Mouse (Mus musculus) limb, embryonic 13.5 days (tissue): ENCODE results near the gene Tor1aip1. TPM values are rescaled to one million over a fixed set of nuclear protein-coding genes. Genes with fewer than 3 reads are reported as not detected.
"Not testable (repeated sequence)": the region's sequence is repeated elsewhere in the genome, so short reads cannot be mapped to it uniquely, and the experiment has no call there.

Experiments used
- ATAC-seq: fragments of 200-750 bp; cut with Nextera tagmentation; 2 replicates; pipeline ENCODE4 v1.8.0; 2017; ENCODE audit warnings: low read depth, moderate number of reproducible peaks, moderate TSS enrichment; ENCODE audit not compliant: low FRiP score
- H3K27ac ChIP-seq: fragments of 300-500 bp; sonication (generic); 2 replicates; pipeline ENCODE4 v1.5.1; 2015; ENCODE audit warnings: inconsistent platforms, mild to moderate bottlenecking, moderate library complexity
- H3K27me3 ChIP-seq: fragments of 300-500 bp; sonication (generic); 2 replicates; pipeline ENCODE4 v1.6.1; 2015; ENCODE audit warnings: mild to moderate bottlenecking, inconsistent platforms
- H3K36me3 ChIP-seq: fragments of 300-500 bp; sonication (generic); 2 replicates; pipeline ENCODE4 v1.6.1; 2015; ENCODE audit warnings: inconsistent platforms, mild to moderate bottlenecking, moderate library complexity
- H3K4me1 ChIP-seq: fragments of 300-500 bp; sonication (generic); 2 replicates; pipeline ENCODE4 v1.6.1; 2015; ENCODE audit warnings: inconsistent platforms
- H3K4me2 ChIP-seq: fragments of 300-500 bp; sonication (generic); replicated peaks from 2 replicates; pipeline ENCODE4 v1.6.1; 2015; ENCODE audit warnings: inconsistent platforms, mild to moderate bottlenecking, moderate library complexity
- H3K4me3 ChIP-seq: fragments of 300-500 bp; sonication (generic); 2 replicates; pipeline ENCODE4 v1.5.1; 2015; ENCODE audit warnings: moderate library complexity, mild to moderate bottlenecking, inconsistent platforms
- H3K9ac ChIP-seq: fragments of 300-500 bp; sonication (generic); 2 replicates; pipeline ENCODE4 v1.6.1; 2015; ENCODE audit warnings: mild to moderate bottlenecking, inconsistent platforms
- H3K9me3 ChIP-seq: fragments of 300-500 bp; sonication (generic); 2 replicates; pipeline ENCODE4 v1.6.1; 2016; ENCODE audit warnings: inconsistent platforms
- WGBS: fragments of 180-500 bp; shearing (Covaris S2); methylation state at CpG from one replicate; pipeline ENCODE4 v1.1.7; 2015; 5-methylcytosine and 5-hydroxymethylcytosine counted together
- polyA plus RNA-seq: library from polyadenylated mRNA; unstranded; fragments of >200 nt; fragmentation: Nextera tagmentation; extraction: Ambion mirVana; gene quantifications from 2 replicates; pipeline ENCODE4 v1.2.1, GENCODE M21; 2015

Tor1aip1 gene
- polyA plus RNA-seq, 1 experiment from 2014 or later = 51.6 TPM

GRCm38 (mm10) chr1:156044211-156044611, 7.9 kb upstream of the Tor1aip1 start:
- H3K27me3 ChIP-seq = no peaks in the 10 kb centered on the region
- H3K27ac ChIP-seq = no peak overlapping the region
- no peak overlapping the region for H3K4me3 ChIP-seq
- ATAC-seq = no peak
- H3K9ac ChIP-seq = no peak overlapping the region
- H3K4me1 ChIP-seq = peaks cover 36% of the 10 kb centered on the region
- no peak overlapping the region for H3K4me2 ChIP-seq
- WGBS = 77% methylated on average over 5 of the region's 5 CpGs
- no peaks in the 10 kb centered on the region for H3K9me3 ChIP-seq
- peaks cover 49% of the 10 kb centered on the region for H3K36me3 ChIP-seq

- H3K27ac ChIP-seq = no peak overlapping the region
- H3K36me3 ChIP-seq = peaks cover 37% of the 10 kb centered on the region
- ATAC-seq = no peak
- H3K4me1 ChIP-seq = peaks cover 36% of the 10 kb centered on the region
- H3K9ac ChIP-seq = no peak overlapping the region
- H3K4me2 ChIP-seq = peak overlapping the region; percentile 35
- 21% methylated on average over 4 of the region's 4 CpGs for WGBS
- no peaks in the 10 kb centered on the region for H3K27me3 ChIP-seq
- H3K9me3 ChIP-seq = no peaks in the 10 kb centered on the region
- H3K4me3 ChIP-seq = no peak overlapping the region
These were observed 6.7 kb upstream of the Tor1aip1 start for GRCm38 (mm10) chr1:156043027-156043426.

- peak overlapping the region; percentile 86 for H3K4me2 ChIP-seq
- H3K27ac ChIP-seq = no peak overlapping the region
- WGBS = 82% methylated on average over 5 of the region's 5 CpGs
- H3K9ac ChIP-seq = peak overlapping the region; percentile 63
- peaks cover 31% of the 10 kb centered on the region for H3K36me3 ChIP-seq
- H3K27me3 ChIP-seq = no peaks in the 10 kb centered on the region
- no peaks in the 10 kb centered on the region for H3K9me3 ChIP-seq
- peaks cover 36% of the 10 kb centered on the region for H3K4me1 ChIP-seq
- ATAC-seq = no peak
- H3K4me3 ChIP-seq = peak overlapping the region; percentile 65
These were observed 6.2 kb upstream of the Tor1aip1 start for GRCm38 (mm10) chr1:156042481-156042880.

- H3K27me3 ChIP-seq = no peaks in the 10 kb centered on the region
- no peaks in the 10 kb centered on the region for H3K9me3 ChIP-seq
- H3K9ac ChIP-seq = peak overlapping the region; percentile 63
- H3K36me3 ChIP-seq = peaks cover 26% of the 10 kb centered on the region
- no peak for ATAC-seq
- whole genome bisulfite sequencing = 36% methylated on average over 7 of the region's 7 CpGs
- H3K4me1 ChIP-seq = peaks cover 40% of the 10 kb centered on the region
- H3K27ac ChIP-seq = no peak overlapping the region
- H3K4me3 ChIP-seq = peak overlapping the region; percentile 65
- peak overlapping the region; percentile 86 for H3K4me2 ChIP-seq
These were observed 5.4 kb upstream of the Tor1aip1 start for GRCm38 (mm10) chr1:156041451-156042241.

- Histone ChIP-seq H3K4me3 (peak overlapping the region; percentile 65), H3K4me1 (peaks cover 39% of the 10 kb centered on the region), H3K36me3 (peaks cover 21% of the 10 kb centered on the region), H3K4me2 (peak overlapping the region; percentile 86), H3K27me3 (no peaks in the 10 kb centered on the region), H3K9me3 (no peaks in the 10 kb centered on the region), H3K9ac (peak overlapping the region; percentile 74), H3K27ac (no peak overlapping the region; the same call in 1 of the 2 replicates)
- peak; percentile 88 for ATAC-seq
- 1% methylated on average over 22 of the region's 22 CpGs for WGBS
These were observed 4.6 kb upstream of the Tor1aip1 start for GRCm38 (mm10) chr1:156040731-156041401.

GRCm38 (mm10) chr1:156039989-156040388, 3.7 kb upstream of the Tor1aip1 start:
- Histone ChIP-seq H3K4me1 (peaks cover 33% of the 10 kb centered on the region), H3K36me3 (peaks cover 14% of the 10 kb centered on the region; the same call in 1 of the 2 replicates), H3K4me2 (peak overlapping the region; percentile 86; the same call in 1 of the 2 replicates), H3K4me3 (0 out of 2 replicates have a peak overlapping the region, but pooled peaks have one; percentile 65)
- ATAC-seq, H3K9me3 ChIP-seq, H3K27ac ChIP-seq, H3K9ac ChIP-seq, H3K27me3 ChIP-seq: not testable (repeated sequence)
- 65% methylated on average over 7 of the region's 7 CpGs for WGBS

- Histone ChIP-seq H3K4me2 (peak overlapping the region; percentile 41), H3K9ac (no peak overlapping the region), H3K9me3 (no peaks in the 10 kb centered on the region), H3K4me1 (peaks cover 26% of the 10 kb centered on the region), H3K27me3 (no peaks in the 10 kb centered on the region), H3K36me3 (peaks cover 15% of the 10 kb centered on the region), H3K4me3 (peak overlapping the region; percentile 14; the same call in 1 of the 2 replicates), H3K27ac (no peak overlapping the region)
- ATAC-seq = no peak
- WGBS = 61% methylated on average over 5 of the region's 5 CpGs
These were observed 884 bp upstream of the Tor1aip1 start for GRCm38 (mm10) chr1:156037144-156037583.

GRCm38 (mm10) chr1:156035269-156035929, 881 bp downstream of the Tor1aip1 start, which contains the start of gene Tor1aip2:
Tor1aip2 (plus strand) TSS chr1:156035403.
- Histone ChIP-seq H3K4me3 (peak within 1 kb of the TSS; percentile 78), H3K27ac (peak within 1 kb of the TSS; percentile 100), H3K9ac (peak within 1 kb of the TSS; percentile 93), H3K4me1 (peaks cover 17% of the 10 kb centered on the region), H3K9me3 (no peaks in the 10 kb centered on the region), H3K27me3 (no peaks in the 10 kb centered on the region), H3K36me3 (peaks cover 31% of the 10 kb centered on the region), H3K4me2 (peak within 1 kb of the TSS; percentile 73)
- peak; percentile 75 for ATAC-seq
- WGBS = under 1% methylated on average over 59 of the region's 59 CpGs

GRCm38 (mm10) chr1:156034661-156035060, 1.6 kb downstream of the Tor1aip1 start:
- H3K27ac ChIP-seq = peak overlapping the region; percentile 100; the same call in 1 of the 2 replicates
- no peaks in the 10 kb centered on the region for H3K27me3 ChIP-seq
- H3K4me1 ChIP-seq = peaks cover 15% of the 10 kb centered on the region
- peak overlapping the region; percentile 78 for H3K4me3 ChIP-seq
- ATAC-seq = no peak
- no peaks in the 10 kb centered on the region for H3K9me3 ChIP-seq
- peaks cover 32% of the 10 kb centered on the region for H3K36me3 ChIP-seq
- 22% methylated on average over 1 of the region's 1 CpGs for WGBS
- H3K9ac ChIP-seq = peak overlapping the region; percentile 93
- H3K4me2 ChIP-seq = peak overlapping the region; percentile 73

GRCm38 (mm10) chr1:156033921-156034320, 2.4 kb downstream of the Tor1aip1 start:
- WGBS = 97% methylated on average over 7 of the region's 7 CpGs

GRCm38 (mm10) chr1:156028340-156028975, 7.8 kb downstream of the Tor1aip1 start:
- Histone ChIP-seq H3K36me3 (peaks cover 73% of the 10 kb centered on the region), H3K4me2 (no peak overlapping the region), H3K9me3 (no peaks in the 10 kb centered on the region), H3K4me1 (no peaks in the 10 kb centered on the region), H3K27me3 (no peaks in the 10 kb centered on the region), H3K9ac (no peak overlapping the region), H3K27ac (no peak overlapping the region), H3K4me3 (no peak overlapping the region)
- no peak for ATAC-seq
- WGBS = 84% methylated on average over 4 of the region's 4 CpGs

More at GRCm38 (mm10) chr1:156033921-156034320, 2.4 kb downstream of the Tor1aip1 start:
- Histone ChIP-seq H3K27ac (no peak overlapping the region), H3K9me3 (no peaks in the 10 kb centered on the region), H3K9ac (no peak overlapping the region), H3K4me2 (no peak overlapping the region), H3K4me1 (peaks cover 15% of the 10 kb centered on the region), H3K36me3 (peaks cover 39% of the 10 kb centered on the region), H3K4me3 (no peak overlapping the region), H3K27me3 (no peaks in the 10 kb centered on the region)
- no peak for ATAC-seq
